Mouse (Mus musculus) adrenal gland, adult (tissue): ENCODE measurements at regions not wholly inside any gene's neighbourhood (a gene's known extent, or its start where the extent isn't known, plus 50 kb on each side); places are given as distances from the start of the nearest gene placed in this dataset.

Source experiments
- DNase-seq, 2 experiments: peaks; one replicate each; pipeline ENCODE4 v3.0.0; 2022 to 2023; ENCODE audit warnings: low spot score in 1 of 2; ENCODE audit not compliant: inconsistent age in 2 of 2

DNA sequence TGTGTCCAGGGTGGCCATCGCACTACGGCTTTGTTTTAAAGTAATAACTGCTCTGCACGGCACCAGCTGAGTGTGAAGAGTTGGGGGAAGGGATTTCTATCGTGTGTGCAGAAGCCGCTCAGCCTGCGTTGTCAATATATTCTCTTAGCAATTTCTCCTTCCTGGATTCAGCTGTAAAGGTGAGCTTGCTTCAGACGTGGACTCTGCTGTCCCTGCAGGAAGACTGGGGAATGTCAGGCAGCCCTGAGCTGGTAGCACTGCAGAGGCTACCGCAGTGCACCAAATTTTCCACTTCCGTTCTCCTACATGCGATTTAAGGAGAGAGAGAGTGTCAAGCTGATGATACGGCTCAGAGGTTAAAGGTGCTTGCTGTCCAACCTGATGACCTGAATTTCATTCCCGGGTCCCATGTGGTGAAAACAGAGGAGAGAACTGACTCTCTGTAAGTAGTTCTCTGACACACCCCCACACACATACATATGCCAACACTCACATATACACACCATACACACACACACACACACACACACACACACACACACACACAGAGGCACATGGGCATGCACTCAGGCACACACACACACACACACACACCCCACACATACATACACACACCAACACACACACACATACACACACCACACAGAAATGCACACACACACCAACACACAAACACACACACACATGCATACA is 59.9 kb upstream of the Prelid3b start:
- peak; percentile 13 to 33 for DNase-seq

DNA sequence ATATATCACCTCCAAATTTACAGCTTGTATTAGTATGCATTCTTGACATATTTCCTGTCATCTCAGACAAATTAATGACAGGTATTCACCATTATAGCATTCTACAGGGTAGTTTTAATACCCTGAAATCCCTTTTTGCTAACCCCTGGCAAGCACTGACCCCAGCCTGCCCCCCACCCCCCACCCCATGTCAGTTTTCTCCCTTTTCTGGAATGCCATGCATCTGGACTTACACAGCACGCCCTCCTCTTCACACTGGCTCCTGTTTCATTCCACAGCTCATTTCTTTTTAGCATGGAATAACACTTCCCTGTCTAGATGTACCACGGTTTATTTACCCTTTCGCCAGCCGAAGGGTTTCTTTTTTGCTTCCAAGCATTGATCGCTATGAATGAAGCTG is 67.8 kb upstream of the Prelid3b start:
- DNase-seq: no peak

DNA sequence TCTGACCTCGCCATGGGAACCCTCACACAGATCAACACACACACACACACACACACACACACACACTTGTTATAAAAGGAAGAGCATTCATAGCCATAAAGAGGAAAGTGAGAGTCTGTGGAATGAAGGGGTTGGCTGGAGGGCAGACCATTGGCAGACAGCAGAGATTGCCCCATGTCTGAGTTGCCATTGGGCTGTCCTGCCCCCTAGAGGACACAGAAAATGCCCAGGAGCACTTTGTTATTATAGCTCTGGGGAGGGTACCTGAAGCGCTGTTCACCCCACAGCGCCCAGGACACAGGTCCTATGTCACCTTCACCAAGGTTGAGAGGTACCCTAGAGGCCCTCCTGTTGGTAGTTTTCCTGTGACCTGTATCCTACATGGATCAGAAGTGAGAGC is 74.3 kb upstream of the Prelid3b start:
- DNase-seq: peak; percentile 16 to 56

DNA sequence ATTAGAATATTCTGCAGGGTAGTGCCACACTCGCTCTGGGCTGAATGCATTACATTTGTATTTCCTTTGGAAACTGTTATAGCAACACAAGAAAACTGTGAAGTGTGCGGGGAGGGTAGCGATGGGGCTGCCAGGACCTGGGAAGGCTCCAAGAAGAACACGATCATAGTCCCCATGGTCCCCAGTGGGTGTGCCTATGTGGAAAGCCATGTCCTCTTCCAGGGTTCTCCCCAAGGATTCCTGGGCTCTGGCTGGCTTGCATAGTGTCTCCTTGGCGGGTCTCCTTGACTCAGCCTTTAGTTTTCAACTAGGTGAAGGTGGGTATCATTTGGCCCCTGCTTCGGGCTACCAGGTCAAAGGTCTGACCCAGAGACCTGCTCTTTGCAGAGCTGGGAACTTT is 74.8 kb upstream of the Prelid3b start:
- DNase-seq: peak in 1 of 2 experiments; percentile 58

DNA sequence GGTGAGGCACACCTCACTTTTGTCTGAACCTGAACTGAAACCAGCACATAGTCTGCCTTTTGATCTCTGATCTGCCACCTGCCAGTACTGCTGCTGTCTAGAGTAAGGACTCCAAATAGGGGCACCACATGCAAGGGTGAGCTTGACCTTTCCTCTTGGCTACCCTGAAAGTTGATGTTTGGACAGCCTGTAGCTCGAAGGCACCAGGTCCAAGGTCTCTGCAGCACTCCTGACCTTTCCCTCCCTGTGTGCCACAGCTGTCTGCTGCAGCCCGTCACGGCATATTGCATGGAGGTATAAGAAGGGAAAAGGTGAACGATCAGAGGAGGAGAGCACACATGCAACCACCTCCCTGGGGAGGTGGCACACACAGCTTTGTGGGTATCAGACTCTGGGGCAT is 75.9 kb upstream of the Prelid3b start:
- DNase-seq: peak in 1 of 2 experiments; percentile 47

DNA sequence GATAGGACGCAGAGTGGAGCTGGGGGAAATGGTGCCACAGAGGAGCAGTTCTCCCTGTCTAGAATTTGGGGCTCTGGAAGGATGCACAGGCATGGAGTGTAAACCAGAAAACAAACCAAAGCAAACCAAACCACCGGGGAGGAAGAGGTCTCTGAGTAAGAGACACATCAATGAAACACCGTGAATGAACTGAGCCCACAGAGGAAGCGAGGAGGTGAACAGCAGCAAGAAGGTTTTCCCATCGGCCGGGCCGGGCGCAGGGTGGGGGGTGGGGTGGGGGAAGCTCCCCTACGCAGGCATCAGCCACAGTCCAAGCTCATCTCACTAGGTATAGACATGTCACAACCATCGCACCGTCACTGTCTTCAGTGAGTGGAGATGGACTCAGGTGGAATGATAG is 82.9 kb upstream of the Prelid3b start:
- DNase-seq: no peak

DNA sequence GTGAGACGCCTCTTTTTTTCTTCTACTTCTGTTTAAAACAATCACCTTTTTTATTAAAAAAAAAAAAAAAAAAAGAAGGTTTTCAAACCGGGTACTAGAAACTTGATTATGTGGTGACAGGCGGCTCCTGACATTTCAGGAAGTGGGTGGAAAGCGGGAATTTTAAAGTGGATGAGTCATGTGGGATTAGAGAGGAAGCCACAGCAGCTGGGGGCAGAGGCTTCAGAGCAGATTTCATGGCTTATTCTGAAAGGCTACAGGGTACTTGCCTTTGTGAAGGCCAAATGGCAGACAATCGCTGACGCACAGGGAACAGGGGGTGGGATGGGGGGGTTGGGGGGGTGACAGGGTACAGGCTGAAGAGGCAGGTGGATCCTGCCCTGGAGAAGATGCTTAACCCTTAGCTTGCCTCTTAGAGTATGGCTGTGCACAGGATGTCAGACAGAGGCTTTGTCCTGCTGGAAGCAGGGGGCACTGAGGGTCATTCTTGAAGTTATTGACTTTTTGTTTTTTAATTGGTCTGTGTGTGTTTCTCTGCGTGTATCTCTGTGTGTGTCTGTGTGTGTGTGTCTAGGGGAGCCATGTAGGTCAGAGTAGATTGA is 81.4 kb upstream of the Zfp831 start:
- DNase-seq: peak in 1 of 2 experiments; percentile 59

DNA sequence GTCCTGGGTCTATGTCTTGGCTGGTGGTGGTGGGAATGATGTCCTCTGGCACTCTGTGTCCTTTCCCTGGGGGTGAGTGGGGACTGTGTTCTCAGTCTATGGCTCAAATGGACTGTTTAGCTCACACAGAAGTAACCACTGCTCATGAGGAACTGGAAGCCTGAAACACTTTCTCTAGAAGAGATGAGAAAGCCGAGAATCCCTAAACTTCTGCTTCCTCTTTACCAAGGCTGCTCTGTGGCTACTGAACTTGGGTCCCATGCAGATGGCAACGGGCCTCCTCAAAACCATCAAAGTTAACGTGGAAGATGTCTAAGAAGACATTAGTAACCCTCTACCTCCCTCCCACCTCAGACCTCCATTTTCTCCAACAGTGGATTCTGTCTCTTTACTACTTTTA is 79.4 kb upstream of the Zfp831 start:
- no peak for DNase-seq

DNA sequence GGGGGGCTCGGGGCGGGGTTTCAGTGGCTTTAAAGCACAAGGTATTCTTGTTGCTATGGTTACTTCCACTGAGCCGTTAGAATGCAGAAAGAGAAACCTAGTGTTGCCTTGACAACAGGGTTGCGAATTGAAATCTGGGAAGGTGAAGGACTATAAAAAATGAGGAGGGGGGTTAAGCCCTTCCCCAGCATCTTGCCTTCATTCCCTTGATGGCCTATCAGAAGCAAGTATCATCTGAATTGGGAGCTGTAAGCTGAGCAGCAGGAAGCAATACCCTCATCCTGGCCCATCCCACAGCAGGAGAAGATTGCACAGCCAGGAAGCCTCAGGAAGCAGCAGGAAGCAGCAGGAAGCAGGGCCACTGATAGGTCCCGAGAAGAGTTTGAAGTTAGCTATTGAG is 78.5 kb upstream of the Zfp831 start:
- DNase-seq: no peak

DNA sequence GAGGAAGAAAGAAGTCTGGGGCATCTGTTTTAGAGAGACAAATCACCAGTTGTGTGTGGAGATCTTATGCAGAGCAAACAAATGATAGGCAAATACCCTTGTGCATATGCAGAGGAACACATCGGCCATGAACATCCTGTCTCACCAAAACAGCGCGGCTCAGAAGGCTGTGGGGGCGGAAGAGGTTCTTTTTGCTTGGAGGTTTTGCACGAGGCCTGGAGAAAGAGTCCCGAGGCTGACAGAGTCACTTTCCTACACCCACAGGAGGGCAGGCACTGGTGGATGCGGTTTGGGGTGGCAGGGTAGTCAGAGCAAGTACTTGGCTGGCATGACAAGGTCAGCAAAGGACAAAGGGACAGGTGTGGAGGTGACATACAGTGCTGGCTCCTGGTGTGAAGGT is 77.4 kb upstream of the Zfp831 start:
- no peak for DNase-seq

DNA sequence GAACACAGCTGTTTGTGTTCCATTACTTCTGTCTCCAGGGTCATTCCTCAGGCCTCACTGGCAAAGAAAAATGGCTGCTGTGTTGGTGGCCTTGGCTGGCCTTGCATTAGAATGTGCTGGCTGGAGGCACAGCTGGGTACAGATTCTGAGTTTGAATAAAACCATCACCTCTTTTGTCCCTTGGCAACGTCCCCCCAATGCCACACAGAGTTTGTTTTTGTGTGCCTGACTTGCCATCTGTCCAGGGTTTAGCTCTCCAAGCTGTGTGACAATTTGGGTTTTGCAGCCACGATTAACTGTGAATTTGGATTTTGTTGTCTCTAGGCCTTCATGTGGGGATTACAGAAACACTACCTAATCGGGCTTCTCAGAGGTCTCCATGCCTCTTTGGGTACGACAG is 76.6 kb upstream of the Zfp831 start:
- DNase-seq: no peak

DNA sequence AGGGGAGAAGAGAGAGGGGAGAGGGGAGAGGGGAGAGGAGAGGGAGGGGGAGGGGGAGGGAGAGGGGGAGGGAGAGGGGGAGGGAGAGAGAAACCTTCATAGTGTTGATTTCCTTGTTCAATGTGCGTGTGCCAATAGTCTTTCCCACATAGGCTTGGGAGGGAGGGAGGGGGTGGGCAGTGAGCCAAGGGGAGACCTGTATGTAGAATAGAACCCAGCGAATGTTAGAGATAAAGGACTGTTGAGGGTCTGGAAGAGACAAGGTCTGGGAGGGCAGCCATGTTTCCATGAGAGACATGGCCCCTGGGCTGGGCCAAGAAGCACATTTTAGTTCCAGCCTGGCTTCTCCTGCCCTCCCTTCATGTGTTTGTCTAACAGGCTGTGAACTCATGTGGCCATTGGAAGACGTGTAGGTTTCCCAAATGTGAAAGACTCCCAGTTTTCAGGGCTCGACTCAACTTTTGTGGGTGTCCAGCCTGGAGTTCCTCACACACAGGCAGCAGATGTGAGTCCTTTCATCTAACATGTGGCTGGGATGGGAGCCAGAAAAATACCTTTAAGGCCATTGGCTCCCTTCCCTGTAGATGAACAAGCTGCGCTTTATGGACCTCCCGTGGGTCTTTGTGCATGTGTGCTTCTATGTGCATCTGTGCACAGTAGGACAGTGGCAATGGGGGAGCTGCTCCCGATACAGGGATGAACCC is 68.4 kb upstream of the Zfp831 start:
- no peak for DNase-seq

DNA sequence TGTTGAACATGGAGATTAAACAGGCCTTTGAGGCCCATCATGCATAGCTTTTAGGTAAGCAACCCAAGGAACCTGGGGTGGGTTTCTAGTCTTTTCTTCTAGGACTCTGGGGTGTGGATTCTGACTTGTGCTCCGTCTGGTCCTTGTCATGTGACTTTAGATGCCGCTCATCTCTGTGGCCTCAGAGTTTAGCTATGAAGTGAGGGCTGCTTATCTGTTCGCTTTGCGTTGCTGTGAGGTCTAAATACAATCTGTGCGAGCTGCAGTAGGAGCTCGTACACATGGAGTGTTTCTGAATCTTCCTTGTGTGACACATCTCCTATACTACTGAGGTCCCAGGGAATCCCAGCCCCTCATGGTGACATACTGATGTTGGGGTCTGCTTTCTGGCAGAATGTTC is 67.8 kb upstream of the Zfp831 start:
- DNase-seq: no peak

DNA sequence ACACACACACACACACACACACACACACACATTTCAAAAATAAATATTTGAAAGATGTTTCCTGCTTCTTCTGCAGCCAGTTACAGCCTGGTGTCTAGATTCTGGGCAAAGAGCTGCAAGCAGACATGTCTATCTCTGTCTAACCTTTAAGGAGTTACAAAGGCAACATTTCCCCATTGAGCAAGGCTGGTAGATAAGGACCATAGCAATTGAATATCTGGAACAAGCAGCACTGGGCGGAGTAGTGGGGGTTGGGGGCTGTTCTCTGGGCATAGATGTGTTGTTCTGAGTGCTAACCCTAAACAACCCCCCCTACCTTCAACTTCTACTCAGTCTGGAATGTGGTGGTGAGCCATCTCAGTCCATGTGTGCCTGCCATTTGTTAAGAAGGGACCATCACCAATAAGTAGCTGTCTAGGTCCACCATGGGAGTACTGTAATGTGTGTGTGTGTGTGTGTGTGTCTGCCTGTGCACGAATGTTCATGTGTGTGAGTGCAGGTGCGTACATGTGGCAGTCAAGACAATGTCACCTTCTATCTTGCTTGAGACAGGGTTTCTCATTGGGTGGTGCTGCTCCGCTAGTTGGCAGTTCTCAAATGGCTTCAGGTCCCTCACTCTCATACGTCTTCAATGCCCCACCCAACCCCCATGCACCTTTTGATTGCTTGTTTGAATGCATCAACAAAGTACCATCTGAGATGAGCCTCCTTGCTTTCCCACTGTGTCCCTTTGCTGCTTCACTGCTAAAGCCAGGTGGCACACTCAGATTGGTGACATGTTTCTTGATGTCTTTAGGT is 62.2 kb upstream of the Zfp831 start:
- DNase-seq: no peak

DNA sequence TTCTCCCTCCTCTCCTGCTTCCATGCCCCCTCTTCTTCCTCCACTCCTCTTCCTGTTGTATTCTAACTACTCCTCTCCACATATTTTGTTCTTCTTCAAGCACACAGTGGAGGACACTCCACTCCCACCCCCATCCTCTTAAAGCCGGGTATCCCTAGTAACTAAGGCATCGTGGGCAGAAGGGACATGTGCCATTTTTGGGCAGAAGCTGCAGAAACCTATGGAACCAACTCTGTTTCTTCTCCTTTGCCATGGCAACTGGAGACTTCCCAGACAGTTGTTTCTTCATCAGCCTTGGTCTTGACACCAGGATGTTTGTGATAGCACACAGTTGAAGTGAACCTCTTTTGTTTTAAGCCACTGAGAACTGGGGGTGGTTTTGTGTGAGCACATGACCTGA is 59.1 kb upstream of the Zfp831 start:
- no peak for DNase-seq
